Mouse (Mus musculus): Measurements from ENCODE around the gene Hnrnpdl.

- TF ChIP-seq CTCF (IDR thresholded peaks at IDR 0.05; ENCODE audit: low read depth) (no peak), EP300 (IDR thresholded peaks at IDR 0.05; ENCODE audit: low read depth) (no peak)
Observed at GRCm38 (mm10) chr5:100024403-100024802, 15.1 kb downstream of the Hnrnpdl start.

All from liver, embryonic 14.5 days (tissue).